Mouse (Mus musculus) heart, embryonic 16.5 days (tissue): ENCODE results near the gene Dpy19l3. TPM values are rescaled to one million over a fixed set of nuclear protein-coding genes. Genes with fewer than 3 reads are reported as not detected.

Experiments
- ATAC-seq: fragments of 200-750 bp; cut with Nextera tagmentation; replicated peaks from 2 replicates; pipeline ENCODE4 v1.8.0; 2017; ENCODE audit warnings: moderate number of reproducible peaks; ENCODE audit not compliant: insufficient read depth, low FRiP score; ENCODE audit errors: extremely low read depth
- H3K27ac ChIP-seq: fragments of 300-500 bp; sonication (generic); 2 replicates; pipeline ENCODE4 v1.5.1; 2014; ENCODE audit warnings: mild to moderate bottlenecking, low read length, control low read depth, moderate library complexity
- H3K27me3 ChIP-seq: fragments of 300-500 bp; sonication (generic); 2 replicates; pipeline ENCODE4 v1.6.1; 2014; ENCODE audit warnings: low read length, mixed read lengths; ENCODE audit not compliant: control insufficient read depth, insufficient read depth
- H3K36me3 ChIP-seq: fragments of 300-500 bp; sonication (generic); 2 replicates; pipeline ENCODE4 v1.6.1; 2014; ENCODE audit not compliant: control insufficient read depth, insufficient read depth
- H3K4me1 ChIP-seq: fragments of 300-500 bp; sonication (generic); 2 replicates; pipeline ENCODE4 v1.6.1; 2014; ENCODE audit warnings: low read length, mixed read lengths; ENCODE audit not compliant: control insufficient read depth, insufficient read depth
- H3K4me2 ChIP-seq: fragments of 300-500 bp; sonication (generic); 2 replicates; pipeline ENCODE4 v1.6.1; 2014; ENCODE audit warnings: low read depth, mild to moderate bottlenecking, control low read depth, low read length
- H3K4me3 ChIP-seq: fragments of 300-500 bp; sonication (generic); 2 replicates; pipeline ENCODE4 v1.5.1; 2014; ENCODE audit warnings: mild to moderate bottlenecking, control low read depth, low read length
- H3K9ac ChIP-seq: fragments of 300-500 bp; sonication (generic); 2 replicates; pipeline ENCODE4 v1.6.1; 2014; ENCODE audit warnings: low read length, control low read depth
- H3K9me3 ChIP-seq: fragments of 300-500 bp; sonication (generic); replicated peaks from 2 replicates; pipeline ENCODE4 v1.6.1; 2016; ENCODE audit warnings: low read length; ENCODE audit not compliant: control insufficient read depth
- WGBS: fragments of 180-500 bp; shearing (Covaris S2); extraction: QIAGEN DNeasy Blood & Tissue Kit; methylation state at CpG from one replicate; pipeline ENCODE4 v1.1.7; 2014; 5-methylcytosine and 5-hydroxymethylcytosine counted together
- polyA plus RNA-seq: library from polyadenylated mRNA; unstranded; fragments of >200 nt; fragmentation: Nextera tagmentation; extraction: Ambion mirVana; gene quantifications from 2 replicates; pipeline ENCODE4 v1.2.1, GENCODE M21; 2015

The Dpy19l3 gene
- polyA plus RNA-seq, 1 experiment from 2014 or later = 12.3 TPM

GRCm38 (mm10) chr7:35687229-35687628, 67.0 kb downstream of the Dpy19l3 start:
- no peak overlapping the region for H3K9ac ChIP-seq
- H3K4me3 ChIP-seq = peak overlapping the region; percentile 13
- peak overlapping the region; percentile 51 for H3K4me2 ChIP-seq
- H3K4me1 ChIP-seq = no peaks in the 10 kb centered on the region
- H3K27ac ChIP-seq = no peak overlapping the region
- peak; percentile 71; the same call in 1 of the 2 replicates for ATAC-seq
- H3K27me3 ChIP-seq = no peaks in the 10 kb centered on the region
- 16% methylated on average over 10 of the region's 10 CpGs for WGBS
- no peaks in the 10 kb centered on the region for H3K9me3 ChIP-seq
- 0 out of 2 replicates have a peak, but pooled peaks cover 2% of the 10 kb centered on the region for H3K36me3 ChIP-seq

GRCm38 (mm10) chr7:35686756-35687155, 67.5 kb downstream of the Dpy19l3 start:
- peak overlapping the region; percentile 51 for H3K4me2 ChIP-seq
- 21% methylated on average over 13 of the region's 13 CpGs for WGBS
- H3K4me1 ChIP-seq = no peaks in the 10 kb centered on the region
- no peaks in the 10 kb centered on the region for H3K27me3 ChIP-seq
- H3K9ac ChIP-seq = no peak overlapping the region
- peak overlapping the region; percentile 13 for H3K4me3 ChIP-seq
- no peak overlapping the region for H3K27ac ChIP-seq
- H3K9me3 ChIP-seq = no peaks in the 10 kb centered on the region
- 0 out of 2 replicates have a peak, but pooled peaks cover 2% of the 10 kb centered on the region for H3K36me3 ChIP-seq
- 0 out of 2 replicates have a peak, but pooled peaks have one; percentile 49 for ATAC-seq

GRCm38 (mm10) chr7:35686216-35686615, 68.0 kb downstream of the Dpy19l3 start:
- Histone ChIP-seq H3K9ac (no peak overlapping the region), H3K4me1 (no peaks in the 10 kb centered on the region), H3K4me2 (peak overlapping the region; percentile 51), H3K27ac (no peak overlapping the region), H3K36me3 (0 out of 2 replicates have a peak, but pooled peaks cover 2% of the 10 kb centered on the region), H3K27me3 (no peaks in the 10 kb centered on the region), H3K4me3 (no peak overlapping the region), H3K9me3 (no peaks in the 10 kb centered on the region)
- 59% methylated on average over 11 of the region's 11 CpGs for WGBS
- no peak for ATAC-seq

- Histone ChIP-seq H3K27ac (no peak overlapping the region), H3K4me2 (no peak overlapping the region), H3K9me3 (no peaks in the 10 kb centered on the region), H3K27me3 (no peaks in the 10 kb centered on the region), H3K4me1 (no peaks in the 10 kb centered on the region), H3K9ac (no peak overlapping the region), H3K36me3 (no peaks in the 10 kb centered on the region), H3K4me3 (no peak overlapping the region)
- ATAC-seq = no peak
- 81% methylated on average over 6 of the region's 6 CpGs for WGBS
These were observed 70.7 kb downstream of the Dpy19l3 start for GRCm38 (mm10) chr7:35683409-35684122.

GRCm38 (mm10) chr7:35681559-35681958, 72.7 kb downstream of the Dpy19l3 start:
- H3K36me3 ChIP-seq = no peaks in the 10 kb centered on the region
- H3K27ac ChIP-seq = no peak overlapping the region
- no peaks in the 10 kb centered on the region for H3K4me1 ChIP-seq
- ATAC-seq = no peak
- H3K4me3 ChIP-seq = no peak overlapping the region
- 76% methylated on average over 3 of the region's 3 CpGs for whole genome bisulfite sequencing
- no peak overlapping the region for H3K4me2 ChIP-seq
- no peaks in the 10 kb centered on the region for H3K27me3 ChIP-seq
- no peak overlapping the region for H3K9ac ChIP-seq
- peaks cover 6% of the 10 kb centered on the region; the same call in 1 of the 2 replicates for H3K9me3 ChIP-seq

GRCm38 (mm10) chr7:35678976-35679375, 75.3 kb downstream of the Dpy19l3 start:
- no peak overlapping the region for H3K9ac ChIP-seq
- H3K27ac ChIP-seq = no peak overlapping the region
- 69% methylated on average over 4 of the region's 4 CpGs for WGBS
- H3K9me3 ChIP-seq = peaks cover 6% of the 10 kb centered on the region; the same call in 1 of the 2 replicates
- H3K27me3 ChIP-seq = no peaks in the 10 kb centered on the region
- H3K4me2 ChIP-seq = no peak overlapping the region
- H3K4me1 ChIP-seq = no peaks in the 10 kb centered on the region
- H3K4me3 ChIP-seq = no peak overlapping the region
- no peaks in the 10 kb centered on the region for H3K36me3 ChIP-seq
- ATAC-seq = no peak

GRCm38 (mm10) chr7:35668066-35669041, 85.9 kb downstream of the Dpy19l3 start:
- H3K27me3 ChIP-seq = no peaks in the 10 kb centered on the region
- no peak overlapping the region for H3K27ac ChIP-seq
- ATAC-seq = no peak
- no peak overlapping the region for H3K4me3 ChIP-seq
- H3K9ac ChIP-seq = no peak overlapping the region
- no peaks in the 10 kb centered on the region for H3K36me3 ChIP-seq
- H3K4me2 ChIP-seq = no peak overlapping the region
- H3K4me1 ChIP-seq = no peaks in the 10 kb centered on the region
- no peaks in the 10 kb centered on the region for H3K9me3 ChIP-seq
- 64% methylated on average over 18 of the region's 18 CpGs for WGBS

- no peaks in the 10 kb centered on the region for H3K36me3 ChIP-seq
- H3K27me3 ChIP-seq = no peaks in the 10 kb centered on the region
- no peak overlapping the region for H3K4me2 ChIP-seq
- H3K9me3 ChIP-seq = no peaks in the 10 kb centered on the region
- H3K27ac ChIP-seq = no peak overlapping the region
- WGBS = 62% methylated on average over 16 of the region's 16 CpGs
- no peak overlapping the region for H3K9ac ChIP-seq
- H3K4me1 ChIP-seq = no peaks in the 10 kb centered on the region
- ATAC-seq = no peak
- H3K4me3 ChIP-seq = no peak overlapping the region
These were observed 90.4 kb downstream of the Dpy19l3 start for GRCm38 (mm10) chr7:35663790-35664376.
